ENCODE assay signal across 22 mouse cellular contexts in genomic region chr4:148165551-148165950, GRCm38 (mm10). TPM values are rescaled to one million over a fixed set of nuclear protein-coding genes. Genes with fewer than 3 reads are reported as not detected.
DNase-seq lines count a peak whose midpoint lies in the region; ATAC-seq and TF ChIP-seq lines count a peak whose summit lies in the region.
"Had no signal": no experiment of that assay in that cellular context is flagged by ENCODE, and none has a peak within 500 bp of the region (broad histone marks: within the 10 kb centered on the region; RNA-seq: fewer than 3 reads in every experiment).

No protein-coding gene starts in this region.

- H3K9me3 ChIP-seq in midbrain, postnatal 0 days (ENCODE audit: low read length) = no peaks in the 10 kb centered on the region
- no peaks in the 10 kb centered on the region for H3K9me3 ChIP-seq in midbrain, embryonic 15.5 days
- no peaks in the 10 kb centered on the region for H3K9me3 ChIP-seq in hindbrain, embryonic 13.5 days
- H3K9me3 ChIP-seq in limb, embryonic 12.5 days = no peaks in the 10 kb centered on the region
- H3K9me3 ChIP-seq: kidney, embryonic 15.5 days had no signal

- no peaks in the 10 kb centered on the region for H3K36me3 ChIP-seq in midbrain, postnatal 0 days (ENCODE audit: insufficient read depth, low read length)
- H3K36me3 ChIP-seq in midbrain, embryonic 15.5 days (replicated peaks) = no peaks in the 10 kb centered on the region
- no peaks in the 10 kb centered on the region for H3K36me3 ChIP-seq in hindbrain, embryonic 13.5 days
- H3K36me3 ChIP-seq in limb, embryonic 12.5 days = no peaks in the 10 kb centered on the region
- H3K36me3 ChIP-seq: kidney, embryonic 15.5 days had no signal

- H3K4me1 ChIP-seq in midbrain, postnatal 0 days (ENCODE audit: insufficient read depth, low read length) = peaks cover 6% of the 10 kb centered on the region; the same call in 1 of the 2 replicates
- peaks cover 39% of the 10 kb centered on the region for H3K4me1 ChIP-seq in midbrain, embryonic 15.5 days
- H3K4me1 ChIP-seq in hindbrain, embryonic 13.5 days (replicated peaks) = peaks cover 38% of the 10 kb centered on the region
- peaks cover 34% of the 10 kb centered on the region for H3K4me1 ChIP-seq in limb, embryonic 12.5 days (replicated peaks)

- no peak overlapping the region for H3K4me3 ChIP-seq in gastrocnemius, adult 2 months
- no peak overlapping the region for H3K4me3 ChIP-seq in midbrain, postnatal 0 days (ENCODE audit: low read depth, low read length)
- H3K4me3 ChIP-seq in midbrain, embryonic 15.5 days = no peak overlapping the region
- H3K4me3 ChIP-seq in hindbrain, embryonic 13.5 days = no peak overlapping the region
- H3K4me3 ChIP-seq in limb, embryonic 12.5 days (replicated peaks) = no peak overlapping the region

- intact Hi-C loops in gastrocnemius, adult 2 months (cut with DNase I) = no loop called here

- no peak overlapping the region for H3K9ac ChIP-seq in midbrain, postnatal 0 days (replicated peaks; ENCODE audit: low read length, poor library complexity, severe bottlenecking)
- no peak overlapping the region for H3K9ac ChIP-seq in midbrain, embryonic 15.5 days
- H3K9ac ChIP-seq in hindbrain, embryonic 13.5 days = no peak overlapping the region
- H3K9ac ChIP-seq in limb, embryonic 12.5 days (replicated peaks) = no peak overlapping the region
- H3K9ac ChIP-seq: kidney, embryonic 15.5 days; liver, postnatal 0 days had no signal

- no peak for TF ChIP-seq CTCF in gastrocnemius, adult 2 months (IDR thresholded peaks at IDR 0.05)
- TF ChIP-seq CTCF in midbrain, postnatal 0 days (IDR thresholded peaks at IDR 0.05) = no peak

- H3K27ac ChIP-seq in gastrocnemius, adult 2 months = no peak overlapping the region
- 0 out of 2 replicates have a peak overlapping the region, but pooled peaks have one; percentile 18 for H3K27ac ChIP-seq in midbrain, postnatal 0 days (ENCODE audit: low read depth, low read length)
- H3K27ac ChIP-seq in midbrain, embryonic 15.5 days = no peak overlapping the region
- 0 out of 2 replicates have a peak overlapping the region, but pooled peaks have one; percentile 35 for H3K27ac ChIP-seq in hindbrain, embryonic 13.5 days
- no peak overlapping the region for H3K27ac ChIP-seq in limb, embryonic 12.5 days
- H3K27ac ChIP-seq: kidney, embryonic 15.5 days had no signal

- DNase-seq in gastrocnemius, adult 2 months = peak; percentile 12
- no peak for DNase-seq in gastrocnemius, postnatal 4 days (ENCODE audit: low spot score in 2 of 2)
- no peak for DNase-seq in midbrain, postnatal 0 days (ENCODE audit: low spot score)
- no peak for DNase-seq in urinary bladder, adult 2 months (ENCODE audit: low spot score)
- DNase-seq in kidney, postnatal 10 days = no peak
- DNase-seq: adrenal gland, postnatal 14 days; gastrocnemius, postnatal 36 days; liver, postnatal 0 days; lung, postnatal 10 days; spleen, adult 18-20 months; thymus, adult 18-20 months; thymus, postnatal 4 days had no signal

- H3K4me2 ChIP-seq in midbrain, postnatal 0 days (ENCODE audit: low read depth, low read length, poor library complexity, severe bottlenecking) = no peak overlapping the region
- no peak overlapping the region for H3K4me2 ChIP-seq in midbrain, embryonic 15.5 days
- H3K4me2 ChIP-seq in hindbrain, embryonic 13.5 days = no peak overlapping the region
- 0 out of 2 replicates have a peak overlapping the region, but pooled peaks have one; percentile 40 for H3K4me2 ChIP-seq in limb, embryonic 12.5 days

- peaks cover 44% of the 10 kb centered on the region for H3K27me3 ChIP-seq in midbrain, postnatal 0 days (ENCODE audit: insufficient read depth, low read length)
- peaks cover 70% of the 10 kb centered on the region for H3K27me3 ChIP-seq in midbrain, embryonic 15.5 days (replicated peaks)
- H3K27me3 ChIP-seq in hindbrain, embryonic 13.5 days = peaks cover 78% of the 10 kb centered on the region
- H3K27me3 ChIP-seq in limb, embryonic 12.5 days = peaks cover 93% of the 10 kb centered on the region
- H3K27me3 ChIP-seq: Patski had no signal

- WGBS in midbrain, postnatal 0 days = 8% methylated on average over 17 of the region's 17 CpGs
- WGBS in midbrain, embryonic 15.5 days = 8% methylated on average over 17 of the region's 17 CpGs
- WGBS in hindbrain, embryonic 13.5 days = 7% methylated on average over 17 of the region's 17 CpGs
- 10% methylated on average over 17 of the region's 17 CpGs for WGBS in limb, embryonic 12.5 days

- no peak for ATAC-seq in midbrain, postnatal 0 days (ENCODE audit: low FRiP score)
- no peak for ATAC-seq in midbrain, embryonic 15.5 days (replicated peaks)
- no peak for ATAC-seq in hindbrain, embryonic 13.5 days (ENCODE audit: low FRiP score)
- ATAC-seq in limb, embryonic 12.5 days (ENCODE audit: insufficient number of reproducible peaks, insufficient read depth, low FRiP score, low TSS enrichment, low read depth) = no peak
- ATAC-seq: intestine, postnatal 0 days; liver, postnatal 0 days; Patski had no signal

RNA-seq across cellular contexts. Expression of gene Fbxo2, which starts 5.1 kb away (rescaled TPM):
- total RNA-seq in gastrocnemius, adult 2 months (2021) = under 1 TPM in 1 of 2 experiments, not detected in 1; 0.43 TPM
- total RNA-seq in gastrocnemius, postnatal 4 days (2021) = not detected
- 13.5 and 17.5 TPM in 2 replicates for total RNA-seq in midbrain, postnatal 0 days (2014; rRNA removed)
- 17.0 and 18.1 TPM in 2 replicates for polyA plus RNA-seq in midbrain, postnatal 0 days (2015; fragmentation: Nextera tagmentation; extraction: Ambion mirVana)
- polyA plus RNA-seq in midbrain, embryonic 15.5 days (2015; fragmentation: Nextera tagmentation; extraction: Ambion mirVana) = 5.9 and 6.2 TPM in 2 replicates
- polyA plus RNA-seq in hindbrain, embryonic 13.5 days (2015; fragmentation: Nextera tagmentation; extraction: Ambion mirVana) = 5.3 and 7.1 TPM in 2 replicates
- polyA plus RNA-seq in limb, embryonic 12.5 days (2016; fragmentation: Nextera tagmentation; extraction: Ambion mirVana) = 2.5 and 3.3 TPM in 2 replicates
- polyA plus RNA-seq in urinary bladder, adult 2 months (2012; rRNA removed) = 3.6 and 4.6 TPM in 2 replicates
- total RNA-seq: gastrocnemius, postnatal 36 days; hematopoietic stem cell, adult 5-6 weeks; megakaryocyte progenitor cell, adult 5-6 weeks had no signal
- polyA plus RNA-seq: liver, postnatal 0 days had no signal

RNA-seq across cellular contexts. Expression of gene Fbxo44, which starts 5.3 kb away (rescaled TPM):
- 1 to 10 TPM; 7.5 to 9.7 TPM for total RNA-seq in gastrocnemius, adult 2 months (2021)
- total RNA-seq in gastrocnemius, postnatal 4 days (2021) = 1 to 10 TPM in 1 of 2 experiments, under 1 TPM in 1; 0.91 to 1.3 TPM
- 169 and 189 TPM in 2 replicates for total RNA-seq in midbrain, postnatal 0 days (2014; rRNA removed)
- 107 and 116 TPM in 2 replicates for polyA plus RNA-seq in midbrain, postnatal 0 days (2015; fragmentation: Nextera tagmentation; extraction: Ambion mirVana)
- polyA plus RNA-seq in midbrain, embryonic 15.5 days (2015; fragmentation: Nextera tagmentation; extraction: Ambion mirVana) = 93.3 and 97.6 TPM in 2 replicates
- 91.2 and 98.2 TPM in 2 replicates for polyA plus RNA-seq in hindbrain, embryonic 13.5 days (2015; fragmentation: Nextera tagmentation; extraction: Ambion mirVana)
- polyA plus RNA-seq in limb, embryonic 12.5 days (2016; fragmentation: Nextera tagmentation; extraction: Ambion mirVana) = 17.5 and 18.7 TPM in 2 replicates
- polyA plus RNA-seq in urinary bladder, adult 2 months (2012; rRNA removed) = 18.3 and 19.0 TPM in 2 replicates

RNA-seq across cellular contexts. Expression of gene Fbxo6, which starts 13.6 kb away (rescaled TPM):
- total RNA-seq in gastrocnemius, adult 2 months (2021) = 10 to 100 TPM; 36.8 to 46.4 TPM
- 10 to 100 TPM; 19.2 to 21.4 TPM for total RNA-seq in gastrocnemius, postnatal 4 days (2021)
- total RNA-seq in midbrain, postnatal 0 days (2014; rRNA removed) = 23.4 and 27.7 TPM in 2 replicates
- 23.6 and 25.8 TPM in 2 replicates for polyA plus RNA-seq in midbrain, postnatal 0 days (2015; fragmentation: Nextera tagmentation; extraction: Ambion mirVana)
- polyA plus RNA-seq in midbrain, embryonic 15.5 days (2015; fragmentation: Nextera tagmentation; extraction: Ambion mirVana) = 21.6 and 21.7 TPM in 2 replicates
- 15.7 and 16.0 TPM in 2 replicates for polyA plus RNA-seq in hindbrain, embryonic 13.5 days (2015; fragmentation: Nextera tagmentation; extraction: Ambion mirVana)
- 11.8 and 11.9 TPM in 2 replicates for polyA plus RNA-seq in limb, embryonic 12.5 days (2016; fragmentation: Nextera tagmentation; extraction: Ambion mirVana)
- polyA plus RNA-seq in urinary bladder, adult 2 months (2012; rRNA removed) = 66.4 and 70.1 TPM in 2 replicates

RNA-seq across cellular contexts. Expression of gene Draxin, which starts 35.1 kb away (rescaled TPM):
- total RNA-seq in gastrocnemius, adult 2 months (2021) = under 1 TPM in 1 of 2 experiments, not detected in 1; 0.03 TPM
- total RNA-seq in gastrocnemius, postnatal 4 days (2021) = under 1 TPM; 0.39 to 0.44 TPM
- total RNA-seq in midbrain, postnatal 0 days (2014; rRNA removed) = 23.9 and 29.5 TPM in 2 replicates
- 4.3 and 5.0 TPM in 2 replicates for polyA plus RNA-seq in midbrain, postnatal 0 days (2015; fragmentation: Nextera tagmentation; extraction: Ambion mirVana)
- 15.1 and 15.7 TPM in 2 replicates for polyA plus RNA-seq in midbrain, embryonic 15.5 days (2015; fragmentation: Nextera tagmentation; extraction: Ambion mirVana)
- polyA plus RNA-seq in hindbrain, embryonic 13.5 days (2015; fragmentation: Nextera tagmentation; extraction: Ambion mirVana) = 17.2 and 20.9 TPM in 2 replicates
- 1.8 and 1.9 TPM in 2 replicates for polyA plus RNA-seq in limb, embryonic 12.5 days (2016; fragmentation: Nextera tagmentation; extraction: Ambion mirVana)
- polyA plus RNA-seq in urinary bladder, adult 2 months (2012; rRNA removed) = 0.01 and 0.04 TPM in 2 replicates
- total RNA-seq: hematopoietic stem cell, adult 5-6 weeks; liver, adult 2 months; megakaryocyte progenitor cell, adult 5-6 weeks had no signal
- polyA plus RNA-seq: heart, embryonic 16.5 days; liver, adult 2 months had no signal

RNA-seq across cellular contexts. Expression of gene Mad2l2, which starts 35.4 kb away (rescaled TPM):
- 10 to 100 TPM; 10.3 to 18.0 TPM for total RNA-seq in gastrocnemius, adult 2 months (2021)
- 10 to 100 TPM; 19.0 to 20.4 TPM for total RNA-seq in gastrocnemius, postnatal 4 days (2021)
- 42.0 and 51.7 TPM in 2 replicates for total RNA-seq in midbrain, postnatal 0 days (2014; rRNA removed)
- polyA plus RNA-seq in midbrain, postnatal 0 days (2015; fragmentation: Nextera tagmentation; extraction: Ambion mirVana) = 84.0 and 89.1 TPM in 2 replicates
- 99.2 and 112 TPM in 2 replicates for polyA plus RNA-seq in midbrain, embryonic 15.5 days (2015; fragmentation: Nextera tagmentation; extraction: Ambion mirVana)
- 118 and 127 TPM in 2 replicates for polyA plus RNA-seq in hindbrain, embryonic 13.5 days (2015; fragmentation: Nextera tagmentation; extraction: Ambion mirVana)
- 104 and 107 TPM in 2 replicates for polyA plus RNA-seq in limb, embryonic 12.5 days (2016; fragmentation: Nextera tagmentation; extraction: Ambion mirVana)
- 25.3 and 28.7 TPM in 2 replicates for polyA plus RNA-seq in urinary bladder, adult 2 months (2012; rRNA removed)

Comparison
In these comparisons a context has a peak if more than half of its experiments do, and no peak if none do; other contexts are left out.
1. H3K27ac ChIP-seq: peak in midbrain, postnatal 0 days (single experiment) and hindbrain, embryonic 13.5 days (single experiment); none in gastrocnemius, adult 2 months (single experiment), midbrain, embryonic 15.5 days (single experiment) and limb, embryonic 12.5 days (single experiment).